Mouse (Mus musculus): ENCODE data around the gene Trabd. TPM values are rescaled to one million over a fixed set of nuclear protein-coding genes. Genes with fewer than 3 reads are reported as not detected.

The Trabd gene
- polyA plus RNA-seq, 1 experiment: 20.5 TPM

- H3K4me1 ChIP-seq (ENCODE audit: control insufficient read depth, insufficient read depth, low read length): no peaks in the 10 kb centered on the region
- no peak for TF ChIP-seq POLR2A (IDR thresholded peaks at IDR 0.05; ENCODE audit: low read depth, low read length)
- TF ChIP-seq CTCF (IDR thresholded peaks at IDR 0.05; ENCODE audit: borderline replicate concordance, insufficient read depth, low read length): no peak
- H3K27ac ChIP-seq (ENCODE audit: insufficient read depth, low read length): no peak overlapping the region
- no peak overlapping the region for H3K4me3 ChIP-seq (ENCODE audit: insufficient read depth, low read length)
These were observed 22.5 kb downstream of the Trabd start for GRCm38 (mm10) chr15:89097450-89097849.

GRCm38 (mm10) chr15:89098616-89099015, 23.7 kb downstream of the Trabd start:
- Histone ChIP-seq H3K27ac (ENCODE audit: insufficient read depth, low read length) (no peak overlapping the region), H3K4me3 (ENCODE audit: insufficient read depth, low read length) (no peak overlapping the region), H3K4me1 (ENCODE audit: control insufficient read depth, insufficient read depth, low read length) (no peaks in the 10 kb centered on the region)
- no peak for TF ChIP-seq CTCF (IDR thresholded peaks at IDR 0.05; ENCODE audit: borderline replicate concordance, insufficient read depth, low read length)
- no peak for TF ChIP-seq POLR2A (IDR thresholded peaks at IDR 0.05; ENCODE audit: low read depth, low read length)

- Histone ChIP-seq H3K27ac (ENCODE audit: insufficient read depth, low read length) (no peak overlapping the region), H3K4me3 (ENCODE audit: insufficient read depth, low read length) (no peak overlapping the region), H3K4me1 (ENCODE audit: control insufficient read depth, insufficient read depth, low read length) (no peaks in the 10 kb centered on the region)
- TF ChIP-seq CTCF (IDR thresholded peaks at IDR 0.05; ENCODE audit: borderline replicate concordance, insufficient read depth, low read length): no peak
- no peak for TF ChIP-seq POLR2A (IDR thresholded peaks at IDR 0.05; ENCODE audit: low read depth, low read length)
These were observed 25.9 kb downstream of the Trabd start for GRCm38 (mm10) chr15:89100823-89101222.

GRCm38 (mm10) chr15:89102646-89103045, 27.7 kb downstream of the Trabd start:
- Histone ChIP-seq H3K4me1 (ENCODE audit: control insufficient read depth, insufficient read depth, low read length) (no peaks in the 10 kb centered on the region), H3K4me3 (ENCODE audit: insufficient read depth, low read length) (no peak overlapping the region), H3K27ac (ENCODE audit: insufficient read depth, low read length) (no peak overlapping the region)
- TF ChIP-seq CTCF (IDR thresholded peaks at IDR 0.05; ENCODE audit: borderline replicate concordance, insufficient read depth, low read length): no peak
- no peak for TF ChIP-seq POLR2A (IDR thresholded peaks at IDR 0.05; ENCODE audit: low read depth, low read length)

- Histone ChIP-seq H3K4me1 (ENCODE audit: control insufficient read depth, insufficient read depth, low read length) (no peaks in the 10 kb centered on the region), H3K27ac (ENCODE audit: insufficient read depth, low read length) (no peak overlapping the region), H3K4me3 (ENCODE audit: insufficient read depth, low read length) (no peak overlapping the region)
- no peak for TF ChIP-seq POLR2A (IDR thresholded peaks at IDR 0.05; ENCODE audit: low read depth, low read length)
- no peak for TF ChIP-seq CTCF (IDR thresholded peaks at IDR 0.05; ENCODE audit: borderline replicate concordance, insufficient read depth, low read length)
These were observed 29.0 kb downstream of the Trabd start for GRCm38 (mm10) chr15:89103921-89104320.

GRCm38 (mm10) chr15:89104425-89104824, 29.5 kb downstream of the Trabd start:
- no peak overlapping the region for H3K27ac ChIP-seq (ENCODE audit: insufficient read depth, low read length)
- no peaks in the 10 kb centered on the region for H3K4me1 ChIP-seq (ENCODE audit: control insufficient read depth, insufficient read depth, low read length)
- no peak for TF ChIP-seq CTCF (IDR thresholded peaks at IDR 0.05; ENCODE audit: borderline replicate concordance, insufficient read depth, low read length)
- TF ChIP-seq POLR2A (IDR thresholded peaks at IDR 0.05; ENCODE audit: low read depth, low read length): no peak
- no peak overlapping the region for H3K4me3 ChIP-seq (ENCODE audit: insufficient read depth, low read length)

GRCm38 (mm10) chr15:89106073-89106472, 31.1 kb downstream of the Trabd start:
- no peaks in the 10 kb centered on the region for H3K4me1 ChIP-seq (ENCODE audit: control insufficient read depth, insufficient read depth, low read length)
- no peak for TF ChIP-seq POLR2A (IDR thresholded peaks at IDR 0.05; ENCODE audit: low read depth, low read length)
- no peak overlapping the region for H3K27ac ChIP-seq (ENCODE audit: insufficient read depth, low read length)
- no peak overlapping the region for H3K4me3 ChIP-seq (ENCODE audit: insufficient read depth, low read length)

GRCm38 (mm10) chr15:89106976-89107375, 32.1 kb downstream of the Trabd start:
- H3K4me1 ChIP-seq (ENCODE audit: control insufficient read depth, insufficient read depth, low read length): no peaks in the 10 kb centered on the region
- no peak overlapping the region for H3K4me3 ChIP-seq (ENCODE audit: insufficient read depth, low read length)
- H3K27ac ChIP-seq (ENCODE audit: insufficient read depth, low read length): no peak overlapping the region
- no peak for TF ChIP-seq CTCF (IDR thresholded peaks at IDR 0.05; ENCODE audit: borderline replicate concordance, insufficient read depth, low read length)
- TF ChIP-seq POLR2A (IDR thresholded peaks at IDR 0.05; ENCODE audit: low read depth, low read length): no peak

- TF ChIP-seq POLR2A (IDR thresholded peaks at IDR 0.05; ENCODE audit: low read depth, low read length) (no peak), CTCF (IDR thresholded peaks at IDR 0.05; ENCODE audit: borderline replicate concordance, insufficient read depth, low read length) (no peak)
- H3K4me3 ChIP-seq (ENCODE audit: insufficient read depth, low read length): no peak overlapping the region
- H3K4me1 ChIP-seq (ENCODE audit: control insufficient read depth, insufficient read depth, low read length): no peaks in the 10 kb centered on the region
- no peak overlapping the region for H3K27ac ChIP-seq (ENCODE audit: insufficient read depth, low read length)
These were observed 35.2 kb downstream of the Trabd start for GRCm38 (mm10) chr15:89110147-89110546.

- TF ChIP-seq CTCF (IDR thresholded peaks at IDR 0.05; ENCODE audit: borderline replicate concordance, insufficient read depth, low read length): no peak
- TF ChIP-seq POLR2A (IDR thresholded peaks at IDR 0.05; ENCODE audit: low read depth, low read length): no peak
- H3K27ac ChIP-seq (ENCODE audit: insufficient read depth, low read length): no peak overlapping the region
These were observed 43.1 kb downstream of the Trabd start for GRCm38 (mm10) chr15:89118007-89118406.

More at GRCm38 (mm10) chr15:89118007-89118406, 43.1 kb downstream of the Trabd start:
- peaks cover 5% of the 10 kb centered on the region for H3K4me1 ChIP-seq (ENCODE audit: control insufficient read depth, insufficient read depth, low read length)
- H3K4me3 ChIP-seq (ENCODE audit: insufficient read depth, low read length): no peak overlapping the region
